Mouse (Mus musculus) liver, embryonic 16.5 days (tissue): ENCODE data around the gene Fam155a. TPM values are rescaled to one million over a fixed set of nuclear protein-coding genes. Genes with fewer than 3 reads are reported as not detected.
"Not testable (repeated sequence)": the region's sequence is repeated elsewhere in the genome, so short reads cannot be mapped to it uniquely, and the experiment has no call there.

Experiments
- ATAC-seq: fragments of 200-750 bp; cut with Nextera tagmentation; 2 replicates; pipeline ENCODE4 v1.8.0; 2017; ENCODE audit warnings: low read depth, mild to moderate bottlenecking, moderate number of reproducible peaks, moderate library complexity
- H3K27ac ChIP-seq: fragments of 300-500 bp; sonication (generic); 2 replicates; pipeline ENCODE4 v1.5.1; 2014; ENCODE audit warnings: mild to moderate bottlenecking, low read length
- H3K27me3 ChIP-seq: fragments of 300-500 bp; sonication (generic); 2 replicates; pipeline ENCODE4 v1.6.1; 2014; ENCODE audit warnings: low read depth, low read length, mixed read lengths; ENCODE audit not compliant: control insufficient read depth, insufficient read depth
- H3K36me3 ChIP-seq: fragments of 300-500 bp; sonication (generic); 2 replicates; pipeline ENCODE4 v1.6.1; 2014; ENCODE audit warnings: mild to moderate bottlenecking; ENCODE audit not compliant: control insufficient read depth, insufficient read depth
- H3K4me1 ChIP-seq: fragments of 300-500 bp; sonication (generic); 2 replicates; pipeline ENCODE4 v1.6.1; 2014; ENCODE audit warnings: low read depth, low read length, mixed read lengths; ENCODE audit not compliant: control insufficient read depth
- H3K4me2 ChIP-seq: fragments of 300-500 bp; sonication (generic); 2 replicates; pipeline ENCODE4 v1.6.1; 2014; ENCODE audit warnings: low read depth, low read length, mixed read lengths
- H3K4me3 ChIP-seq: fragments of 300-500 bp; sonication (generic); 2 replicates; pipeline ENCODE4 v1.5.1; 2014; ENCODE audit warnings: low read depth, mild to moderate bottlenecking, low read length
- H3K9ac ChIP-seq: fragments of 300-500 bp; sonication (generic); 2 replicates; pipeline ENCODE4 v1.6.1; 2014; ENCODE audit warnings: low read depth, low read length
- H3K9me3 ChIP-seq: fragments of 300-500 bp; sonication (generic); replicated peaks from 2 replicates; pipeline ENCODE4 v1.6.1; 2016; ENCODE audit warnings: low read length; ENCODE audit not compliant: control insufficient read depth
- WGBS: fragments of 180-500 bp; shearing (Covaris S2); extraction: QIAGEN DNeasy Blood & Tissue Kit; methylation state at CpG from one replicate; pipeline ENCODE4 v1.1.7; 2014; ENCODE audit not compliant: insufficient replicate concordance; 5-methylcytosine and 5-hydroxymethylcytosine counted together
- polyA plus RNA-seq: library from polyadenylated mRNA; unstranded; fragments of >200 nt; fragmentation: Nextera tagmentation; extraction: Ambion mirVana; gene quantifications from 2 replicates; pipeline ENCODE4 v1.2.1, GENCODE M21; 2015

Fam155a gene
- 0.05 and 0.12 TPM in 2 replicates for polyA plus RNA-seq

GRCm38 (mm10) chr8:9770999-9771605 is at the start of gene Fam155a:
Gene Fam155a, minus strand, starts transcription at chr8:9771161.
- H3K27ac ChIP-seq = no peak within 1 kb of the TSS
- no peaks in the 10 kb centered on the region for H3K36me3 ChIP-seq
- WGBS = 2% methylated on average over 27 of the region's 29 CpGs
- H3K4me2 ChIP-seq = peak within 1 kb of the TSS; percentile 20; the same call in 1 of the 2 replicates
- peaks cover 36% of the 10 kb centered on the region for H3K27me3 ChIP-seq
- H3K4me1 ChIP-seq = no peaks in the 10 kb centered on the region
- no peaks in the 10 kb centered on the region for H3K9me3 ChIP-seq
- H3K9ac ChIP-seq = no peak within 1 kb of the TSS
- ATAC-seq = no peak
- peak within 1 kb of the TSS; percentile 13; the same call in 1 of the 2 replicates for H3K4me3 ChIP-seq

GRCm38 (mm10) chr8:9813273-9813946 is 42.4 kb upstream of the Fam155a start:
- ATAC-seq = no peak
- Histone ChIP-seq H3K9ac (no peak overlapping the region), H3K4me2 (no peak overlapping the region), H3K27ac (no peak overlapping the region), H3K9me3 (no peaks in the 10 kb centered on the region), H3K4me3 (no peak overlapping the region), H3K36me3 (no peaks in the 10 kb centered on the region), H3K4me1 (no peaks in the 10 kb centered on the region), H3K27me3 (no peaks in the 10 kb centered on the region)
- 52% methylated on average over 8 of the region's 8 CpGs for WGBS

GRCm38 (mm10) chr8:9810955-9811530 is 40.1 kb upstream of the Fam155a start:
- Histone ChIP-seq H3K4me3 (no peak overlapping the region), H3K9me3 (no peaks in the 10 kb centered on the region), H3K4me2 (no peak overlapping the region), H3K9ac (no peak overlapping the region), H3K36me3 (no peaks in the 10 kb centered on the region), H3K4me1 (no peaks in the 10 kb centered on the region), H3K27ac (no peak overlapping the region), H3K27me3 (no peaks in the 10 kb centered on the region)
- ATAC-seq = 0 out of 2 replicates have a peak, but pooled peaks have one; percentile 13
- WGBS = 52% methylated on average over 12 of the region's 12 CpGs

- Histone ChIP-seq H3K4me2 (no peak overlapping the region), H3K27ac (no peak overlapping the region), H3K9ac (no peak overlapping the region), H3K9me3 (no peaks in the 10 kb centered on the region), H3K4me1 (no peaks in the 10 kb centered on the region), H3K27me3 (no peaks in the 10 kb centered on the region), H3K36me3 (no peaks in the 10 kb centered on the region), H3K4me3 (no peak overlapping the region)
- 68% methylated on average over 9 of the region's 9 CpGs for whole genome bisulfite sequencing
- no peak for ATAC-seq
Measured at GRCm38 (mm10) chr8:9808596-9808995, 37.6 kb upstream of the Fam155a start.

- H3K27ac ChIP-seq = no peak overlapping the region
- H3K4me3 ChIP-seq = no peak overlapping the region
- ATAC-seq = no peak
- 54% methylated on average over 1 of the region's 1 CpGs for WGBS
- no peaks in the 10 kb centered on the region for H3K4me1 ChIP-seq
- no peaks in the 10 kb centered on the region for H3K27me3 ChIP-seq
- no peak overlapping the region for H3K4me2 ChIP-seq
- H3K9me3 ChIP-seq = no peaks in the 10 kb centered on the region
- H3K36me3 ChIP-seq = no peaks in the 10 kb centered on the region
- no peak overlapping the region for H3K9ac ChIP-seq
Measured at GRCm38 (mm10) chr8:9805676-9806075, 34.7 kb upstream of the Fam155a start.

- H3K4me3 ChIP-seq, H3K9me3 ChIP-seq, ATAC-seq, H3K36me3 ChIP-seq, H3K4me1 ChIP-seq, H3K9ac ChIP-seq, H3K27ac ChIP-seq, H3K4me2 ChIP-seq, H3K27me3 ChIP-seq: not testable (repeated sequence)
- 58% methylated on average over 11 of the region's 11 CpGs for WGBS
Measured at GRCm38 (mm10) chr8:9800346-9800745, 29.4 kb upstream of the Fam155a start.

- ATAC-seq = no peak
- Histone ChIP-seq H3K4me2 (no peak overlapping the region), H3K27ac (no peak overlapping the region), H3K9me3 (no peaks in the 10 kb centered on the region), H3K9ac (no peak overlapping the region), H3K4me3 (no peak overlapping the region), H3K4me1 (no peaks in the 10 kb centered on the region), H3K36me3 (no peaks in the 10 kb centered on the region), H3K27me3 (no peaks in the 10 kb centered on the region)
- WGBS = 59% methylated on average over 11 of the region's 11 CpGs
Measured at GRCm38 (mm10) chr8:9799923-9800322, 29.0 kb upstream of the Fam155a start.

- Histone ChIP-seq H3K4me1 (no peaks in the 10 kb centered on the region), H3K36me3 (no peaks in the 10 kb centered on the region), H3K9me3 (no peaks in the 10 kb centered on the region), H3K4me2 (no peak overlapping the region), H3K9ac (no peak overlapping the region), H3K4me3 (no peak overlapping the region), H3K27ac (no peak overlapping the region), H3K27me3 (no peaks in the 10 kb centered on the region)
- ATAC-seq = no peak
- 64% methylated on average over 8 of the region's 8 CpGs for WGBS
Measured at GRCm38 (mm10) chr8:9797514-9797913, 26.6 kb upstream of the Fam155a start.

GRCm38 (mm10) chr8:9795724-9796123 is 24.8 kb upstream of the Fam155a start:
- Histone ChIP-seq H3K4me1 (no peaks in the 10 kb centered on the region), H3K9me3 (no peaks in the 10 kb centered on the region)

More at GRCm38 (mm10) chr8:9795724-9796123, 24.8 kb upstream of the Fam155a start:
- 77% methylated on average over 6 of the region's 6 CpGs for WGBS
- no peaks in the 10 kb centered on the region for H3K36me3 ChIP-seq
- no peak for ATAC-seq
- H3K27ac ChIP-seq = no peak overlapping the region
- no peaks in the 10 kb centered on the region for H3K27me3 ChIP-seq
- H3K9ac ChIP-seq = no peak overlapping the region
- no peak overlapping the region for H3K4me3 ChIP-seq
- H3K4me2 ChIP-seq = no peak overlapping the region
